Mouse (Mus musculus): Measurements from ENCODE around the gene Kcna1.

GRCm38 (mm10) chr6:126642856-126643321, 3.3 kb downstream of the Kcna1 start:
- TF ChIP-seq CTCF (IDR thresholded peaks at IDR 0.05; ENCODE audit: borderline replicate concordance, extremely low read depth, insufficient read depth, insufficient read length) (peak; percentile 59), POLR2A (IDR thresholded peaks at IDR 0.05; ENCODE audit: borderline replicate concordance, extremely low read depth, insufficient read depth, insufficient read length, poor library complexity, severe bottlenecking) (no peak)
